Mouse (Mus musculus) hindbrain, embryonic 14.5 days (tissue): ENCODE data around the gene Ltb4r1. TPM values are rescaled to one million over a fixed set of nuclear protein-coding genes. Genes with fewer than 3 reads are reported as not detected.

ENCODE experiments used
- ATAC-seq: fragments of 200-750 bp; cut with Nextera tagmentation; 2 replicates; pipeline ENCODE4 v1.8.0; 2017; ENCODE audit warnings: moderate number of reproducible peaks, mild to moderate bottlenecking, moderate TSS enrichment, moderate library complexity; ENCODE audit not compliant: low FRiP score
- DNase-seq: peaks from one replicate; pipeline ENCODE4 v3.0.0-alpha.2; 2015; ENCODE audit warnings: low spot score
- H3K27ac ChIP-seq: fragments of 300-500 bp; sonication (generic); 2 replicates; pipeline ENCODE4 v1.5.1; 2014; ENCODE audit warnings: mild to moderate bottlenecking, moderate library complexity
- H3K27me3 ChIP-seq: fragments of 300-500 bp; sonication (generic); 2 replicates; pipeline ENCODE4 v1.6.1; 2014; ENCODE audit warnings: mild to moderate bottlenecking, low read length, mixed read lengths; ENCODE audit not compliant: control insufficient read depth, insufficient read depth
- H3K36me3 ChIP-seq: fragments of 300-500 bp; sonication (generic); replicated peaks from 2 replicates; pipeline ENCODE4 v1.6.1; 2014; ENCODE audit not compliant: control insufficient read depth, insufficient read depth
- H3K4me1 ChIP-seq: fragments of 300-500 bp; sonication (generic); replicated peaks from 2 replicates; pipeline ENCODE4 v1.6.1; 2014; ENCODE audit warnings: antibody characterized with exemption, low read length, mixed read lengths; ENCODE audit not compliant: control insufficient read depth, insufficient read depth
- H3K4me2 ChIP-seq: fragments of 300-500 bp; sonication (generic); replicated peaks from 2 replicates; pipeline ENCODE4 v1.6.1; 2014; ENCODE audit warnings: mild to moderate bottlenecking, moderate library complexity
- H3K4me3 ChIP-seq: fragments of 300-500 bp; sonication (generic); replicated peaks from 2 replicates; pipeline ENCODE4 v1.5.1; 2014; ENCODE audit warnings: mild to moderate bottlenecking, low read length
- H3K9ac ChIP-seq: fragments of 300-500 bp; sonication (generic); 2 replicates; pipeline ENCODE4 v1.6.1; 2014
- H3K9me3 ChIP-seq: fragments of 300-500 bp; sonication (generic); 2 replicates; pipeline ENCODE4 v1.6.1; 2016; ENCODE audit warnings: low read length; ENCODE audit not compliant: control insufficient read depth
- WGBS: fragments of 180-500 bp; shearing (Covaris S2); extraction: QIAGEN DNeasy Blood & Tissue Kit; methylation state at CpG from one replicate; pipeline ENCODE4 v1.1.7; 2014; 5-methylcytosine and 5-hydroxymethylcytosine counted together
- polyA plus RNA-seq: library from polyadenylated mRNA; unstranded; fragments of >200 nt; fragmentation: Nextera tagmentation; extraction: Ambion mirVana; gene quantifications from 2 replicates; pipeline ENCODE4 v1.2.1, GENCODE M21; 2014

Gene Ltb4r1
- polyA plus RNA-seq, 1 experiment from 2014 or later, result not detected

DNA sequence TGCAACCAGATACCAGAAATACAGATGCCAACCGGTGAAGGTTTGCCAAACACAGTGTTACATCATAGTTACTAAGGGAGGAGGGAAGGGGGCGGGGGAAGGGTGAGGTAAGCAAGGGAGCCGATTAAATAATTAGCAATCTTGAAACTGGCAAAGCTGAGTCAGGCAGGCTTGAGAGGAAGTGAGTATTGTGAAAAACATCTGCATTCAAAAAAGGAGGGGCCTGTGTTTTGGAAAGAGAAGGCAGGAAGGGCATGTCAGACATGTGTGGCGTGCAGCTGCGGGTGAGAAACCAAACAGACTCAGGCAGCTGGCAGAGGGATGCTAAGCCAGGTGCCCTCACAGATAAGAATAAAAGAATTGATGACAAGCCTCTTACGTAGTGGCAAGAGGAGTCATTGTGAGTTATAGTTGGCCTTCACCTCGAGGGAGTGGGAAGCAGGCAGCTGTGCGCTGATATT lies 41.3 kb upstream of the Ltb4r1 start:
- Histone ChIP-seq H3K9me3 (no peaks in the 10 kb centered on the region), H3K4me2 (no peak overlapping the region), H3K4me3 (no peak overlapping the region), H3K9ac (no peak overlapping the region), H3K27me3 (no peaks in the 10 kb centered on the region), H3K4me1 (peaks cover 12% of the 10 kb centered on the region; the same call in 1 of the 2 replicates), H3K36me3 (peaks cover 8% of the 10 kb centered on the region; the same call in 1 of the 2 replicates), H3K27ac (no peak overlapping the region)
- ATAC-seq (no peak), DNase-seq (no peak)
- 70% methylated on average over 8 of the region's 8 CpGs for WGBS

DNA sequence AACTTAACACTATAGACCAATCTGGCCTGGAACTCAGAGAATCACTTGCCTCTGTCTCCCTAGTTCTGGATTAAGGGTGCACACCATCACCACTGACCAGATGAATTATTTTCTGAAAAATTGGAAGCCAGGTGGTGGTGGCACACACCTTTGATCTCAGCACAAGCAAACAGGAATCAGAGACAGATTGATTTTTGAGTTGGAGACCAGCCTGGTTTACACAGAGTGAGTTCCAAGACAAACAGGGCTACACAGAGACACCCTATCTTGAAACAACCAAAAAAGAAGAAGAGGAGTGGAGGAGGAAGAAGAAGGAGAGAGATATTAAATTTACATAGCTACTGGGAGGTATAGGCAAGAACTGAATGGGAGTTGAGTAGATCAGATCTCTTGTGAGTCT lies 39.5 kb upstream of the Ltb4r1 start:
- no peaks in the 10 kb centered on the region for H3K27me3 ChIP-seq
- H3K36me3 ChIP-seq, result no peaks in the 10 kb centered on the region
- H3K27ac ChIP-seq, result no peak overlapping the region
- ATAC-seq (no peak), DNase-seq (no peak)
- H3K4me2 ChIP-seq, result no peak overlapping the region
- H3K4me1 ChIP-seq, result peaks cover 7% of the 10 kb centered on the region; the same call in 1 of the 2 replicates
- no peak overlapping the region for H3K4me3 ChIP-seq
- H3K9me3 ChIP-seq, result no peaks in the 10 kb centered on the region
- no peak overlapping the region for H3K9ac ChIP-seq

DNA sequence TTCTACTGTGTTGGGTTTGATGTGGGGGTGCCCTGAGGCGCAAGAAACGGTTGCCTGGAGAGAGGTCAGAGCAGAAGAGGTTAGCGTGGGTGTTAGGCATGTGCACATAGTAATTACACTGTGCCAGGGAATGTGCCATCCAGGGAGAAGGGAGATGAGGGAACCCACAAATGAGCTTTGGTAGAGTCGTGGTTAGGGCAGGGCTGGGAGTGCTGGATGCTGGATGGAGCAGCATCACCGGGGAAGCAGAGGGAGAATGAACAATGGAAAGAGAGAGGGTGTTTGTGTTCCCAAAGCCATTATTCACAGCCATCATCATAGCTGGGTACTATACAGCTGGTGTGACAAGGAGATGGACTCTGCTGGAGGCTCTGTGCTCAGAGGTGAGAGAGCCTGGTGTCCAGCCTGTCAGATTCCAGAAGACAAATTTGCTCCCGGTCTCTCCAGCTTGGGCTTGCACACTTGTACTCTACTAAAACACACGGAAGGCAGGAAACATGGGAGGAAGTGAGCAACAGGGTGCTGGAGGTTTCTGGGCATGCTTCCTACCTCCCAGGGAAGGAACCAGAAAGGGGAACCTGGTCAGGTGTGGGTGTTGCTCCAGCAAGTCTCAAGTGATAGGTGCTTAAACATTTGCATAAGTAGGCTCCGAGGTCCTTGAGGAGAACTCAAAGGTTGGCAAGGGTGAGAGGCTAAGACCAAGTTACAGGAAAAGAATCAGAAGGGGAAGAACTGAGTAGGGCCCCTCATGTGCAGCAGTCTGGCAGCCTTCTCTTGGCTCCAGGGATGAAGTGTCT lies 37.7 kb upstream of the Ltb4r1 start:
- 70% methylated on average over 8 of the region's 8 CpGs for WGBS
- H3K4me3 ChIP-seq, result no peak overlapping the region
- H3K4me1 ChIP-seq, result no peaks in the 10 kb centered on the region
- ATAC-seq (no peak), DNase-seq (no peak)
- H3K27ac ChIP-seq, result no peak overlapping the region
- H3K9me3 ChIP-seq, result no peaks in the 10 kb centered on the region
- H3K4me2 ChIP-seq, result no peak overlapping the region
- H3K9ac ChIP-seq, result no peak overlapping the region
- H3K36me3 ChIP-seq, result no peaks in the 10 kb centered on the region
- no peaks in the 10 kb centered on the region for H3K27me3 ChIP-seq

DNA sequence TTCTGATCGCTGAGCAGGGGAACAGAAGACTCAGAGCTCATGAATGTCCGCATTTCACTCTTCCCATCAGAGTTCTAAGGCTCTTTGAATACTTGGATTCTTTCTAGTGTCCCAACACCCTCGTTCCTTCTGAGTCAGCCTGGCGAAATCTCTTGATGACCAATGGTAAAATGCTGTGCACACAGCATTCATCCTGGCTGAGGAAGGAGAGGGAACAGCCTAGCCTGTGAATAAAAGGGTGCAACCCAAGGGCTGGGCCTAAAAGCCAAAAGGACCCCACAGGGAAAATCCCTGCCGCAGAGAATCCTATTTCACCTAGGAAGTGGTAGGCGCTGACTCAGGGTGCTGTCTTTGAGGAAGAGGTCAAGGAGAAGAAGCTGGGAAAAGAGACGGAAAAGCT lies 35.6 kb upstream of the Ltb4r1 start:
- DNase-seq, result no peak
- 0 out of 2 replicates have a peak overlapping the region, but pooled peaks have one; percentile 5 for H3K27ac ChIP-seq
- ATAC-seq, result no peak

DNA sequence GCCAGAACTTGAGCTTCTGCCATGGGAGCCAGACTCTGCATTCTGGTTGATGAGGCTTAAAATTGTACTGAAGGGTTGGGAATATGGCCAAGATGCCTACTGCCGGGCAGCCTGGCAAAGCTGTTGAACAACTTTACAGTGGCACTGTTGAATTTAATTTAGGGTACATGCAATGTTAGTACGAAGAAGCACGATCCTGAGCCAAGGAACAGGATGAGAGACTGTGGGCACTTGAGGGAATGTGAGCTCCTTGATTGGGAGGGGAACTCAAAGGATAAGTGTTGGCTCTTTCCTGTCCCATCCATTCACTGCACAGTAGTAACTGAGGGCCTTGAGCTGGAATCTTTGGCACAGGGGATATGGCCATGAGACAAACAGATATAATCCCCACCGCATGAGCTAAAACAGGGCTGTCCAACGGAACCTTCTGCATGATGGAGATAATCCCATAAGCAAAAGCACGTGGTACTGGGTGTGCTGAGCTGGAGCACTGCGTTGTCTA lies 35.2 kb upstream of the Ltb4r1 start:
- Histone ChIP-seq H3K4me1 (no peaks in the 10 kb centered on the region), H3K9me3 (no peaks in the 10 kb centered on the region), H3K27me3 (no peaks in the 10 kb centered on the region), H3K27ac (peak overlapping the region; percentile 20; the same call in 1 of the 2 replicates), H3K9ac (no peak overlapping the region), H3K4me3 (no peak overlapping the region), H3K36me3 (no peaks in the 10 kb centered on the region), H3K4me2 (no peak overlapping the region)
- ATAC-seq, result no peak
- 75% methylated on average over 7 of the region's 7 CpGs for WGBS
- peak; percentile 49 for DNase-seq

More for the DNA sequence above, 35.6 kb upstream of the Ltb4r1 start:
- no peaks in the 10 kb centered on the region for H3K27me3 ChIP-seq
- no peak overlapping the region for H3K4me2 ChIP-seq
- no peaks in the 10 kb centered on the region for H3K9me3 ChIP-seq
- no peak overlapping the region for H3K4me3 ChIP-seq
- no peaks in the 10 kb centered on the region for H3K4me1 ChIP-seq
- WGBS, result 70% methylated on average over 7 of the region's 7 CpGs
- no peaks in the 10 kb centered on the region for H3K36me3 ChIP-seq
- H3K9ac ChIP-seq, result no peak overlapping the region

DNA sequence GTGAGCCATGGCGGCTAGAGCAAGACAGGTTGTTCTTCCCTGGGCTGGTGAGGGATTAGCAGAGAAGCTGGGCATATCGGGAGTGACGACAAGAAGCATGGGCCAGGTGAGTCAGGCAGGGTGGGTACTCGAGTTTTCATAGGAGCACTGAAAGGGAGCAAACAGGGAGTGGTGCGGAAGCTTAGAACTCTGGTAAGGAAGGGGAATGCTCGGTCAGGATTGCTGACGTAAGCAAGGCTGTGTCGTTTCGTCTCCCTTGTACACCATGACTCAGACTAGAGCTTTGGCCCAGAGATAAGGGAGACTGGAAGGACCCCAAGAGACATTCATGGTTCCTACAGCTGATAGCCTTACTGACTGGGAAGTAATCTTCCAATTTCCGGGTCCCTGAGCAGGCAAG lies 31.9 kb upstream of the Ltb4r1 start:
- H3K4me1 ChIP-seq, result no peaks in the 10 kb centered on the region
- no peak overlapping the region for H3K4me2 ChIP-seq
- no peaks in the 10 kb centered on the region for H3K9me3 ChIP-seq
- H3K36me3 ChIP-seq, result peaks cover 5% of the 10 kb centered on the region
- 75% methylated on average over 10 of the region's 10 CpGs for WGBS
- no peaks in the 10 kb centered on the region for H3K27me3 ChIP-seq
- H3K27ac ChIP-seq, result no peak overlapping the region
- H3K4me3 ChIP-seq, result no peak overlapping the region
- H3K9ac ChIP-seq, result no peak overlapping the region
- DNase-seq, result no peak
- ATAC-seq, result no peak

DNA sequence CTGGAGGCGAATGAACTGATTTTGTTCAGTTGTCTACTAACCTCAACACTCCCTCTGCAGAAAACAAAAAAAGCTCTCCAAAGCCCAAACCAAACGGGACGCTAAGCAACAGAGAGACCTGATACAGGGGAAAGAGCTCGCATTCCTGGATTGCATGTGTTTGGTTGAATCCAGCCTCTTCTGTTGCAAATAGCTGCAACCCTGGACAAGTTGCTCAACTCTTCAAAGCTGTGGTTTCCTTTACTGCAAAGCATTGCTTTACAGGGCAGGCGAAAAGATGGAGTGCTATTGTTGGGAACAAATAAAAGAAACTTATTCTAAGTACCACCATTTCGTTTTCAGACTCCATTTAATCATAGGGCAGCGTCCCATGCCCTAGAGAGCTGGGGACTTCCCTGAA lies 30.9 kb upstream of the Ltb4r1 start:
- Histone ChIP-seq H3K27ac (no peak overlapping the region), H3K4me2 (no peak overlapping the region), H3K4me3 (no peak overlapping the region), H3K36me3 (peaks cover 13% of the 10 kb centered on the region), H3K27me3 (no peaks in the 10 kb centered on the region), H3K9me3 (no peaks in the 10 kb centered on the region), H3K9ac (no peak overlapping the region), H3K4me1 (no peaks in the 10 kb centered on the region)
- DNase-seq (no peak), ATAC-seq (no peak)
- WGBS, result 81% methylated on average over 7 of the region's 7 CpGs

DNA sequence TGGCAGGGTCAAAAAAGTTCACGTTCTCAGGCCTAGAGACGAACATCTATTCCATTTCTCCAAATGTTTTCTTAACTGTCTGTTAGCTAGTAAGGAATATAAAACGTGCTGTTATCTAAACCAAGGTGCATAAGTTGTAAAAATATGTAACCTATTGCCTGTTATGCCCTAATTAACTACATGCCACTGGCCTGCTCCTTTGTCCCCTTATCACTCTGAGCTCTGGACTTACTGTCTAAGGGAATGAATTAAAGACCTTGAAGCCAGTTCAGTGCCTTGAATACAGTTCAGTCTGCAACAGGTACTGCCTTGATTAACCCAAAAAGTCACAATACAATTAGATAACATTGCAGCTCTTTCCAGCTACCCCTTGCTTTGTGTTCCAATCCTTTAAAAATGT lies 30.4 kb upstream of the Ltb4r1 start:
- ATAC-seq (no peak), DNase-seq (no peak)
- peaks cover 17% of the 10 kb centered on the region for H3K36me3 ChIP-seq
- 69% methylated on average over 3 of the region's 3 CpGs for WGBS
- no peak overlapping the region for H3K4me3 ChIP-seq
- no peak overlapping the region for H3K9ac ChIP-seq
- no peak overlapping the region for H3K27ac ChIP-seq
- no peaks in the 10 kb centered on the region for H3K4me1 ChIP-seq
- no peaks in the 10 kb centered on the region for H3K27me3 ChIP-seq
- no peaks in the 10 kb centered on the region for H3K9me3 ChIP-seq
- no peak overlapping the region for H3K4me2 ChIP-seq

DNA sequence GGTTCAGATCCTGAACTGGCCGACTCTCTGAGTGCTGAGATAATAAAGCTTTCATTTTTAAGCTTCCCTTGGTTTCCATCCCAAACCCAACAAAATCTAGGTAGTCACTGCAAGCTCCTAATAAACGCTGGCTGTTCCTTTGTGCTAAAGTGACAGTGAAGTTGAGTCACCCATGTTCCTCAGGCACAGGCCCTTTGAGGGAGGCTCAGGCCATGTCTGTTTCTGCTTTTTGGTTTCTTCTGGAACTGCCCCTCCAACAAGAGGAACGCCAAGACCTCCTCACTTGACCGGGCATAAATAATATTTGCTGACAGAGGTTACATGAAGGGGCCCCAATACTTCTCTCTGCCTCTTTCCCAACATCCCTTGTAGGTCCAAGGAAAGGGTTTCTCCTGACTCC lies 30.0 kb upstream of the Ltb4r1 start:
- WGBS, result 79% methylated on average over 4 of the region's 4 CpGs

More for the DNA sequence above, 30.0 kb upstream of the Ltb4r1 start:
- no peaks in the 10 kb centered on the region for H3K27me3 ChIP-seq
- H3K9ac ChIP-seq, result no peak overlapping the region
- ATAC-seq (no peak), DNase-seq (no peak)
- no peak overlapping the region for H3K4me2 ChIP-seq
- no peaks in the 10 kb centered on the region for H3K4me1 ChIP-seq
- H3K9me3 ChIP-seq, result no peaks in the 10 kb centered on the region
- H3K27ac ChIP-seq, result no peak overlapping the region
- peaks cover 22% of the 10 kb centered on the region for H3K36me3 ChIP-seq
- H3K4me3 ChIP-seq, result no peak overlapping the region
